Mouse (Mus musculus) cerebellum, postnatal 10 days (tissue): Measurements from ENCODE around the gene Rhoc.

ENCODE experiments used
- DNase-seq, 2 experiments: peaks; one replicate each; pipeline ENCODE4 v3.0.0; 2021; ENCODE audit warnings: mixed read lengths in 2 of 2

Gene Rhoc

GRCm38 (mm10) chr3:104817481-104817990, 29.4 kb downstream of the Rhoc start:
- DNase-seq = peak; percentile 53 to 63

- DNase-seq = peak; percentile 63 to 65
Observed at GRCm38 (mm10) chr3:104817991-104818748, 30.0 kb downstream of the Rhoc start, which contains the start of gene Mov10. Mov10 (minus strand) TSS chr3:104818563.

- DNase-seq = no peak
Observed at GRCm38 (mm10) chr3:104818749-104819134, 30.6 kb downstream of the Rhoc start.

- DNase-seq = no peak
Observed at GRCm38 (mm10) chr3:104820426-104820825, 32.3 kb downstream of the Rhoc start.

GRCm38 (mm10) chr3:104822413-104822812, 34.2 kb downstream of the Rhoc start:
- DNase-seq = no peak

GRCm38 (mm10) chr3:104835797-104836196, 47.6 kb downstream of the Rhoc start:
- no peak for DNase-seq

- DNase-seq = no peak
Observed at GRCm38 (mm10) chr3:104841049-104841448, 52.9 kb downstream of the Rhoc start.
